Mouse (Mus musculus) layer of hippocampus, postnatal 36 days (tissue): ENCODE results near the gene Cdc14a. TPM values are rescaled to one million over a fixed set of nuclear protein-coding genes. Genes with fewer than 3 reads are reported as not detected.
A peak's percentile ranks its signal among the peaks of the same experiment; 100 is the strongest.

ENCODE experiments used
- DNase-seq, 2 experiments: peaks; one replicate each; pipeline ENCODE4 v3.0.0; 2022
- total RNA-seq, 2 experiments: library from RNA; stranded (reverse); gene quantifications; 2 replicates each; pipeline ENCODE4 v1.2.3; 2021

Cdc14a gene
- total RNA-seq, 2 experiments from 2014 or later = 3.7 to 3.9 TPM

GRCm38 (mm10) chr3:116327616-116328004 lies 96.2 kb downstream of the Cdc14a start:
- DNase-seq = no peak

DNA sequence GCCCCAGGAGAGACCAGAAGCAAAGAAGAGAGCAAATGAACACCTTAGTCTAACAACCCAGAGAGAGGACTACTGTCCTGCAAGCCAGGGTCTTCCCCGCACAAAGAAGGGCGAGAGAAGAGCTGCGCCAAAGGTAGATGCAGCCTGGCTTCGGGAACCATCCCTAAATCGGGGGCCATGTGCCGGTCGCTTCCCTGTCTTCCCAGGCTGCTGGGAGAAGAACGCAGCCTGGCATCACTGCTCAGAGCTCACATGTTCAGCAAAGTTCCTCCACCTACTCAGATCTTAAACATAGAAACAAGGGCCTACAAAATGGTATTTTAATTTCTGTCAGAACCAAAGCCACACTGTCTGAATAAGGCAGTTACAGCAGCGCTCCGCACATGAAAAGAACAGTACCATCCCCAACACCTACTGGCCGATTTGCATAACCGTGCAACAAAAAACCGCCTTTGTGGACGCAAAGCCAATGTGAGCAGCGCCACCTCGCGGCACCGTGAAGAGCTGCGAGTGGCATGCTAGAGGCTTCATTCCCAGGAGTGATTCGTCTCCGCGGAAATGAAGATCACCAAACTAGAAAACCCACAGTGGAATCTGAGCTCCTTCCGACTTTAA lies 96.7 kb downstream of the Cdc14a start:
- DNase-seq = peak; percentile 86 to 88

DNA sequence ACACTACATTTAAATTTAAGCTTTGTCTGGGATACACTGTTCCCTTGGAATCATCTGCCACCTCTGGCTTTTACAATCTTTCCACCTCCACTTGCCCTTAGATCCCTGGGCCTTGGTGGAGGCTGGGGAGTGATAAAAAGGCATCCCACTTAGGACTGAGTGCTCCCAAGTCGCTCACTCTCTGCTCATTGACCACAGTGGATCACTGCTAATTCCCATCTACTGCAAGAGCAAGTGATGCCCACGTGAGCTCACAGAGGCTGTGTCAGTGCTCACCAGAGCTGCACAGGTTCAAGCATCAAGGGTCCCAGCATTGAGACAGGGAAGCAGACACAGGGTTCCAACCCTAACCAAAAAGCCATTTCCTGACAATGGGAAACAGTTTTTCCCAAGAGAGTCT lies 98.3 kb downstream of the Cdc14a start:
- DNase-seq = no peak

DNA sequence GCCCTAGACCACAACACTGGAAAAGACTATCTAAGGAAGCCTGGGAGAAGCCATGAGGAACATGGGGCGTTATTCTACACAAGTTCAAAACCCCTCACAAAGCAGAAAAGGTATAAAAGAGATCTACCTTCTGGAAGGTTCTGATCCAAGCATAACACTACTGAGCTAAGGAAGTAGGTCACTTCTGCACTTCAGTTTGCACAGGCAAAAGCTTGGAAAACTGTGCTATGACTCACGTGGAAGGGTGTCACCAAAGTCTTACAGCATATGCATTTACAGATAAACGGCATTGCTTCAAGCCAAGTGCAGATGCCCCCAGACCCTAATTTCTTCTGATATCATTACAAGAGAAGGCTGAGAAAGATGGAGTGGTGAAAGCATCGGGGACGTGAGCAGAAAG lies 104.1 kb downstream of the Cdc14a start:
- DNase-seq = no peak

- DNase-seq = no peak
Observed at GRCm38 (mm10) chr3:116311838-116312237, 112.0 kb downstream of the Cdc14a start.

- DNase-seq = no peak
Observed at GRCm38 (mm10) chr3:116311173-116311572, 112.7 kb downstream of the Cdc14a start.

DNA sequence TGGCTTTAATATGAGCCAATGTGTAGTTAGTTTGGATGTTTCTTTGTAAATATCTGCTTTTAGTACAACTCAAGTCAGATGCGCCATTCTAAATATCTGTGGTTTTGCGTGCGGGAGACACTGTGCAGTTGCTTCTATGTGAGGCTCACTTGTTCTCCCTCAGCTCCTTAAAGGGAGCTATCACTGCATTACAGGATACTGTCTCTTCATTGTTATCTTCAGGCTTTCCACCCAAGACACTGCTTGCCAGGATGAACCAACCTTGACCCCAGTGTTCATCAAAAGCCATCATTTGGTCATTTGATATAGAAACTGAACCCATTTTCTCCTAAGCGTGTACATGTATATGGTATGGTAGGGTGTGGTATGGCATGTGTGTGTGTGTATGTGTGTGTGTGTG lies 113.2 kb downstream of the Cdc14a start:
- DNase-seq = no peak

DNA sequence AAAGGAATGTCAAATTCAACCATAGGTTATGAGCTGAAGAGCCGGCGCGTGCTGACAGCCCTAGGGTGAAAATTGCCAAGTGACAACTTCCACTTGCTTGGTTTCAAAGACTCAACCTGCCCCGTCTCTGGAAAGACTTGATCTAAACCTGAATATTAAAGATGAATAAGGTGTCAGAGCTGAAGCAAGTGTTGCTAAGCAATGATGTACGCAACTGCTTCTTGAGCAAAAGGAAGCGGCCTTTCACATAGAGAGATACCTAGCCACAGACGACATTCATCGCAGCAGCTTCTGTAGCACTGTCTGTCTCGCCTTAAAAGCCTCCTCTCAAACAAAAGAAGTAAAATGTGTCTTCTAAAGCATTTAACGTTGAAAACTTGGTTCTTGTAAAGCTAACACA lies 113.8 kb downstream of the Cdc14a start:
- DNase-seq = no peak

DNA sequence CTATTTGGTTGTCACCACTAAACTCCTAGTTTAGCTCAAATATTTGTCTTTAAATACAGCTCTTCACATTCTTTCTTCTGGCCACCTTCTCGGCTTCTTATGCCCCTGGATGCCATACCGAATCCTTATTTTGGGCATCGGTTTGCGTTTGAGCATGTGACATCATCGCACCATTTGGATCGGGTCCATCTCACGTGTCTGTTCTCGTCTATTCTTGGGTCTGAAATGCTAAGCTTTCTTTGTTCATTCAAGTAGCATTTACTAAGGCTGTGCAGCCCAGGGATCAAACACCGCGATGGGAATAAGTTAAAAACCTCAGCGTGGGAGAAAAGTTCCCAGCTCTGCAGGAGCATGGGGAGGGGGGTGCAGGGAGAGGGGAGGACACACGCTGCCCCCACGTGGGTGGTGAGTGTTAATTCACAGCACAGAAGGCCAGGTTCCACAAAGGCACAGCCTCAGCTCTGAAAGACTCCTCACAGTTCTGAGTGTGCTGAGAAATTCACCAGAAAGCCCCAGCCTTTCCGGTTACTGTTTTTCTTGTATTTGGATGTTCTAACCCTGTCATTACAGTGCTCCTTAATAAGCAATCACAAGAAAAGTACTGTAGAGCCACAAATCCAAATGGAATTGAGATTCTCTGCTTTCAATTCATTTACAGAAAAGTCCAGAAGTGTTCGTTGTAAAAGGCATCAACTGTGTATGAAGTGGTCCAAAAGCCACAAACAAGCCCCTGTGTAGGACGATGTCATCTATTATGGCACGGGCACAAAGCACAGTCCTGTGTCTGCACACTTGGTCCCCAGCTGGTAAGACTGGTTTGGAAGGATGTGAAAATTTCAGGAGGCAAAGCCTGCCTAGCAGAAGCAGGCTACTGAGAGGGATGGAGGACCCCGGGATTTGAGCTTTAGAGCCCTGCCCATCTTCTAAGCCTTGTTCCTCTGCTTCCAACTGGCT lies 118.8 kb downstream of the Cdc14a start:
- DNase-seq = no peak

GRCm38 (mm10) chr3:116302581-116302980 lies 121.3 kb downstream of the Cdc14a start:
- no peak for DNase-seq

- no peak for DNase-seq
Observed at GRCm38 (mm10) chr3:116301754-116302153, 122.1 kb downstream of the Cdc14a start.

- no peak for DNase-seq
Observed at GRCm38 (mm10) chr3:116298727-116299126, 125.1 kb downstream of the Cdc14a start.

GRCm38 (mm10) chr3:116298003-116298402 lies 125.8 kb downstream of the Cdc14a start:
- no peak for DNase-seq

GRCm38 (mm10) chr3:116297170-116297569 lies 126.7 kb downstream of the Cdc14a start:
- no peak for DNase-seq

GRCm38 (mm10) chr3:116290041-116290815 lies 133.6 kb downstream of the Cdc14a start:
- DNase-seq = no peak

- no peak for DNase-seq
Observed at GRCm38 (mm10) chr3:116288833-116289232, 135.0 kb downstream of the Cdc14a start.

GRCm38 (mm10) chr3:116284735-116285134 lies 139.1 kb downstream of the Cdc14a start:
- DNase-seq = no peak

DNA sequence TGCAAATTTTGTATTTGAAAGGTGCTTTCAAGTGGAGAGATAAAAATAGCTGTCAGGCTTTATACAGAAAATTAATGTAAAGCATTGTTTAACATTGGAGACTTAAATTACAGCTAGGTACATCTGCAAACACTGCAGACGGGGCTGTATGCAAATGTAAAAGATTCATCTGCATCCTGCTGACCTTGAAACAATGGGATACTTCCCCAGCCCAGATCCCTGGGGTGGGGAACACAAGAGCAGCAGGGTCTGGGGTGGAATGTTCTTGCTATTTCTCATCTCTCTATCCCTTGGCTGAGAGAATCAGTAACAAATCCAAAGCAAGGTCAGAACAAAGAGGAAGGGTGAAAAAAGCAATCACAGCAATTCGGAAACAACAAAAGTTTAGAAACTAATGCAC lies 139.8 kb downstream of the Cdc14a start:
- no peak for DNase-seq

DNA sequence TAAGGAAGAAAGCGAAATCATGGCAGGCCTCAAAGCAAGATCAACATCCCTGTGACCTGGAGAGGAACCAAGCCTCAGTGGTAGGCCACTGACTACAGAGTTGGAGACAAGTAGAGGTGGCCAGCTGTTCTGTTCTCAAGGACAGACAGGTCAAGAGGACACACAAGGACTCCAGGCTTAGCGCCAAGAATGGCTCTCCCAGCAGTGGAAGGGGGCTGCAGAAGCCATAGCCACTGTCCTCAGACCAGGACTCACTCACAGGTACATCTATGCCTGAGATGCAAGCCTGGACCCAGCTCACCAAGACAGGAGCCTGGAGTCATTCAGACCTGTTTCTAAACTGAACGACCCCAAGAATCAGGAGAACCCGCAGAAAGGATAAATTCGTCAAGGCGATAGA lies 142.2 kb downstream of the Cdc14a start:
- DNase-seq = no peak

GRCm38 (mm10) chr3:116277146-116277545 lies 146.7 kb downstream of the Cdc14a start:
- no peak for DNase-seq

DNA sequence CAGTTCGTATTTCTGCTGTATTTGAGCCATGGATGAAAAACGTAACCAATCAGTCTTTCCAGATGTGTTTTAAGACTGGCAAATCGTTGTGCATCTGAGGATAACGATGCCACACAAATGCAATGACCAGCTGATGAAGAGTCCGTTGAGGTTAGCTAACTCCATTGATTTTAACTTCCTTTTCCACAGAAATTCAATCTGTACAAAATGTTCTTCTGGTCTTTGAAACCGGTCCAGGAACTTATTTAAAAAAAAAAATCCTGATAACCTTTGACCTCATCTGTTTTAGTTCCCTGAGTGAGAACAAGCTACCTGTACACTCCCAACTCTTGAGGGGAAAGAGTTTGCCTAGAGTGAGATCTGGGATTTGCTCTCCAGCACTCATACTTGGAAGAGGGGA lies 152.2 kb downstream of the Cdc14a start:
- no peak for DNase-seq

DNA sequence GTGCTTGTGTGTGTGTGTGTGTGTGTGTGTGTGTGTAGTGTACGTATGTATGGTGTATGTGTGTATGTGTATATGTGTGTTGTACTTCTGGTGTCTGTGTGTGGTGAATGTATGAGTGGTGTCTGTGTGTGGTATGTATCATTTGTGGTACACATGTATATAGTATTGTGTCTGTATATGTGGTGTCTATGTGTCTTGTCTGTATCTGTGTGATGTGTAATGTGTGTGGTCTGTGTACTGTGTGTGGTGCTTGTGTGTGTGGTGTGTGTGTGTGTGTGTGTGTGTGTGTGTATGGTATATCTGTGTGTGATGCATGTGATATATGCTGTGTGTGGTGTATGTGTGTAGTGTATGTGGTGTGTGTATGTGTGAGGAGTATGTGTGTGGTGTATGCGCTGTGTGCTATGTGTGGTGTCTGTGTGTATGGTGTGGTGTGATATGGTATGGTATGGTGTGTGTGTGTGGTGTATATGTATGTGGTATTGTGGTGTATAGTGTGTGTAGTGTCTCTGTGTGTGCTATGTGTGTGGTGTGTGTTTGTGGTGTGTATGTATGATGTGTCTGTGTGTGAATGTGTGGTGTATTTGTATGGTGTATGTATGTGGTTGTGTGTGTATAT lies 156.7 kb downstream of the Cdc14a start:
- DNase-seq = no peak

DNA sequence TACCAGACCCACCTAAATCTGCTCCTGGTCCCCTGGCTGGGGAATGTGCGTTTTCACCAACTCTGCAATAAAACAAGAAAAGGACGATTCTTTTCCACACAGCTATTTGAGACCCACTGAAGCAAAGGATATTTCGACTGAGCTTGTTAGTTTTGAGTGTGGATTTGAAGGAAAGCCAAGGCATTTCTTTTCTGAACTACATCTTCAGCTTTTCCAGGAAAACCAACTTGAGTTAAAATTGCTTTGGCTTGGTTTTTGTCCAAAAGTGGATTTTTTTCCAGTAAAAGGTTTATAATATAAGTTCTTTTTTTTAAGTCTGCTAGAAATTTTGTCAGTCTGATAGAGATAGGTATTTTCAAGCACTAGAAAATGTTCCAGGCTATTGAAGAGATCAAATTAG lies 157.5 kb downstream of the Cdc14a start:
- DNase-seq = no peak
